Mouse (Mus musculus) right cerebral cortex, adult 2 months (tissue): Measurements from ENCODE around the gene Bsdc1.
"Not testable (repeated sequence)": the region's sequence is repeated elsewhere in the genome, so short reads cannot be mapped to it uniquely, and the experiment has no call there.

ENCODE experiments used
- DNase-seq, 2 experiments: peaks; one replicate each; pipeline ENCODE4 v3.0.0; 2021 to 2022; ENCODE audit warnings: low spot score in 2 of 2

Bsdc1 gene

GRCm38 (mm10) chr4:129513086-129513767 is 51.8 kb downstream of the Bsdc1 start, which contains the start of gene Marcksl1:
Marcksl1 (plus strand) TSS chr4:129513581.
- peak; percentile 67 to 73 for DNase-seq

GRCm38 (mm10) chr4:129513891-129514290 is 52.5 kb downstream of the Bsdc1 start:
- DNase-seq: no peak

- peak; percentile 33 to 51 for DNase-seq
Observed at GRCm38 (mm10) chr4:129514300-129514898, 53.0 kb downstream of the Bsdc1 start.

- no peak for DNase-seq
Observed at GRCm38 (mm10) chr4:129516925-129517324, 55.5 kb downstream of the Bsdc1 start.

- DNase-seq: no peak
Observed at GRCm38 (mm10) chr4:129518519-129518918, 57.1 kb downstream of the Bsdc1 start.

- no peak for DNase-seq
Observed at GRCm38 (mm10) chr4:129525338-129525737, 64.0 kb downstream of the Bsdc1 start.

GRCm38 (mm10) chr4:129525889-129526288 is 64.5 kb downstream of the Bsdc1 start:
- DNase-seq: no peak

GRCm38 (mm10) chr4:129528901-129529300 is 67.5 kb downstream of the Bsdc1 start:
- not testable (repeated sequence) for DNase-seq
